Comparison of ENCODE assay signal across 21 mouse cellular contexts in the genomic region with DNA sequence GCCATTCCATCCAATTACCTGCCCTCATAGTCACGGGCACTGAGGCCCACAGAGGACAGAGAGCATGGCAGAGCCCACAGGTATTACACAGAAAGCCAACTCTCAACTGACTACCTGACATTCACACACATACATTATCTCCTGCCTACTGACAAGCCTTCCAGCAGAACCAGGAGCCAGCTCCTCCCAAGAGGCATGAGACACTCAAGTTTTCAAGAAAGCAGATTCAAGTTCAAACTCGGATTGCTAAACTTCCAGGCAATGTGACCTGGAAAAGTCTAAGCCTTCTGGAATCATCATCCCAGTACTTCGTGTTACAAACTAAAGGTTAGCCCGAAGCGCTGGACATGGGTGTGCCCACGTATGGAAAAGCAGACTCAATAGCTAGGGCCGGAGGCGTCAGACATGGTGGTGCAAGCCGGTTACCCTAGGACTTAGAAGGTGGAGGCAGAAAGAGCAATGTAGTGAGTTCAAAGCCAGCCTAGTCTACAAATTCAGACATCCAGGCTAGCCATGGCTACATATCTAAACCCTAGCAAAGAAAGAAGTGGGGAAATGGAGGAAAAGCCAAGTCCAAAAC. TPM values are rescaled to one million over a fixed set of nuclear protein-coding genes. Genes with fewer than 3 reads are reported as not detected.
DNase-seq lines count a peak whose midpoint lies in the region; ATAC-seq and TF ChIP-seq lines count a peak whose summit lies in the region.
"Had no signal": no experiment of that assay in that cellular context is flagged by ENCODE, and none has a peak within 500 bp of the region (broad histone marks: within the 10 kb centered on the region; RNA-seq: fewer than 3 reads in every experiment).

No protein-coding gene starts in this region.

- TF ChIP-seq CTCF in E14TG2a.4 (conservative IDR thresholded peaks at IDR 0.05; ENCODE audit: low read length) = no peak
- TF ChIP-seq CTCF in stomach, postnatal 0 days (IDR thresholded peaks at IDR 0.05; ENCODE audit: low read depth) = no peak

- 89% methylated on average over 9 of the region's 9 CpGs for WGBS in hindbrain, embryonic 14.5 days
- 87% methylated on average over 9 of the region's 9 CpGs for WGBS in hindbrain, embryonic 10.5 days
- WGBS in stomach, postnatal 0 days = 93% methylated on average over 9 of the region's 9 CpGs

- peak; percentile 17 for DNase-seq in cerebellum, adult 9-11 months
- DNase-seq in cerebellum, postnatal 4 days (ENCODE audit: low spot score in 2 of 2) = no peak
- no peak for DNase-seq in hindbrain, embryonic 14.5 days (ENCODE audit: low spot score)
- no peak for DNase-seq in hindbrain, embryonic 10.5 days (ENCODE audit: low spot score)
- peak; percentile 70 for DNase-seq in adipocyte (ENCODE audit: low spot score)
- no peak for DNase-seq in frontal cortex, postnatal 36 days (ENCODE audit: low spot score in 2 of 2)
- no peak for DNase-seq in stomach, postnatal 0 days (ENCODE audit: low spot score)
- DNase-seq: gastrocnemius, postnatal 10 days; heart, postnatal 14 days; kidney, adult 9 months; kidney, postnatal 36 days; thymus, postnatal 25 days had no signal

- no peak for TF ChIP-seq EP300 in stomach, postnatal 0 days (optimal IDR thresholded peaks at IDR 0.05)

- H3K27ac ChIP-seq in hindbrain, embryonic 14.5 days = no peak overlapping the region
- no peak overlapping the region for H3K27ac ChIP-seq in hindbrain, embryonic 10.5 days
- no peak overlapping the region for H3K27ac ChIP-seq in stomach, postnatal 0 days (replicated peaks)
- H3K27ac ChIP-seq: hindbrain, embryonic 12.5 days; limb, embryonic 15.5 days; liver, embryonic 14.5 days; neural tube, embryonic 13.5 days had no signal

- peaks cover 13% of the 10 kb centered on the region for H3K4me1 ChIP-seq in hindbrain, embryonic 14.5 days (replicated peaks; ENCODE audit: control insufficient read depth, insufficient read depth, low read length)
- H3K4me1 ChIP-seq in hindbrain, embryonic 10.5 days (replicated peaks) = peaks cover 34% of the 10 kb centered on the region
- H3K4me1 ChIP-seq in E14TG2a.4 (replicated peaks; ENCODE audit: low read depth, low read length) = peaks cover 51% of the 10 kb centered on the region
- peaks cover 4% of the 10 kb centered on the region for H3K4me1 ChIP-seq in stomach, postnatal 0 days (replicated peaks; ENCODE audit: control insufficient read depth, insufficient read depth)

- no peak for ATAC-seq in hindbrain, embryonic 14.5 days (ENCODE audit: low FRiP score)
- no peak for ATAC-seq in stomach, postnatal 0 days (ENCODE audit: low FRiP score, low TSS enrichment)
- ATAC-seq: activated CD4-positive, CD25-positive, alpha-beta regulatory T cell, adult 4 months had no signal

- peak overlapping the region; percentile 31; the same call in 1 of the 2 replicates for H3K4me3 ChIP-seq in hindbrain, embryonic 14.5 days (replicated peaks; ENCODE audit: low read length)
- no peak overlapping the region for H3K4me3 ChIP-seq in hindbrain, embryonic 10.5 days
- H3K4me3 ChIP-seq in E14TG2a.4 (replicated peaks; ENCODE audit: low read length) = peak overlapping the region; percentile 66; the same call in 1 of the 2 replicates
- no peak overlapping the region for H3K4me3 ChIP-seq in stomach, postnatal 0 days (ENCODE audit: low read depth, low read length)

- peaks cover 35% of the 10 kb centered on the region for H3K27me3 ChIP-seq in hindbrain, embryonic 14.5 days (ENCODE audit: control insufficient read depth, insufficient read depth, low read length)
- peaks cover 83% of the 10 kb centered on the region for H3K27me3 ChIP-seq in hindbrain, embryonic 10.5 days (ENCODE audit: insufficient read depth, poor library complexity, severe bottlenecking)
- peaks cover 73% of the 10 kb centered on the region for H3K27me3 ChIP-seq in E14TG2a.4 (ENCODE audit: insufficient read depth, low read length)
- H3K27me3 ChIP-seq in stomach, postnatal 0 days (ENCODE audit: control insufficient read depth, insufficient read depth, low read length) = no peaks in the 10 kb centered on the region

- no peaks in the 10 kb centered on the region for H3K9me3 ChIP-seq in hindbrain, embryonic 14.5 days (ENCODE audit: control insufficient read depth, low read length)
- H3K9me3 ChIP-seq in hindbrain, embryonic 10.5 days = no peaks in the 10 kb centered on the region
- no peaks in the 10 kb centered on the region for H3K9me3 ChIP-seq in E14TG2a.4 (ENCODE audit: low read length)
- no peaks in the 10 kb centered on the region for H3K9me3 ChIP-seq in stomach, postnatal 0 days (ENCODE audit: control insufficient read depth, low read length)
- H3K9me3 ChIP-seq: heart, embryonic 12.5 days; hindbrain, embryonic 12.5 days; limb, embryonic 15.5 days; neural tube, embryonic 13.5 days had no signal

- no peaks in the 10 kb centered on the region for H3K36me3 ChIP-seq in hindbrain, embryonic 14.5 days (replicated peaks; ENCODE audit: control insufficient read depth, insufficient read depth)
- no peaks in the 10 kb centered on the region for H3K36me3 ChIP-seq in hindbrain, embryonic 10.5 days
- H3K36me3 ChIP-seq in E14TG2a.4 (ENCODE audit: insufficient read depth, low read length) = no peaks in the 10 kb centered on the region
- H3K36me3 ChIP-seq in stomach, postnatal 0 days (ENCODE audit: control insufficient read depth, insufficient read depth, low read length) = no peaks in the 10 kb centered on the region
- H3K36me3 ChIP-seq: heart, embryonic 12.5 days; hindbrain, embryonic 12.5 days; limb, embryonic 15.5 days; neural tube, embryonic 13.5 days had no signal

- H3K9ac ChIP-seq in hindbrain, embryonic 14.5 days = no peak overlapping the region
- no peak overlapping the region for H3K9ac ChIP-seq in stomach, postnatal 0 days (ENCODE audit: low read length)
- H3K9ac ChIP-seq: liver, embryonic 14.5 days; lung, embryonic 14.5 days had no signal

- H3K4me2 ChIP-seq in hindbrain, embryonic 14.5 days (replicated peaks) = no peak overlapping the region; the same call in 1 of the 2 replicates
- no peak overlapping the region for H3K4me2 ChIP-seq in stomach, postnatal 0 days (replicated peaks; ENCODE audit: low read depth)

RNA-seq across cellular contexts. Expression of a gene that starts 26.4 kb away (rescaled TPM):
- polyA plus RNA-seq in hindbrain, embryonic 14.5 days (2014; fragmentation: Nextera tagmentation; extraction: Ambion mirVana) = 33.3 and 41.0 TPM in 2 replicates
- 25.5 and 28.9 TPM in 2 replicates for polyA plus RNA-seq in hindbrain, embryonic 10.5 days (2016; fragmentation: Nextera tagmentation; extraction: Ambion mirVana)
- polyA plus RNA-seq in stomach, postnatal 0 days (2015; fragmentation: Nextera tagmentation; extraction: Ambion mirVana) = 30.6 and 35.6 TPM in 2 replicates

RNA-seq across cellular contexts. Expression of a gene that starts 33.3 kb away (rescaled TPM):
- 11.7 and 13.6 TPM in 2 replicates for polyA plus RNA-seq in hindbrain, embryonic 14.5 days (2014; fragmentation: Nextera tagmentation; extraction: Ambion mirVana)
- 0.12 and 0.52 TPM in 2 replicates for polyA plus RNA-seq in hindbrain, embryonic 10.5 days (2016; fragmentation: Nextera tagmentation; extraction: Ambion mirVana)
- polyA plus RNA-seq in stomach, postnatal 0 days (2015; fragmentation: Nextera tagmentation; extraction: Ambion mirVana) = 11.1 and 13.8 TPM in 2 replicates
- polyA plus RNA-seq: activated CD4-positive, CD25-positive, alpha-beta regulatory T cell, adult 4 months; C2C12 had no signal

RNA-seq across cellular contexts. Expression of a gene that starts 45.3 kb away (rescaled TPM):
- polyA plus RNA-seq in hindbrain, embryonic 14.5 days (2014; fragmentation: Nextera tagmentation; extraction: Ambion mirVana) = 41.0 and 45.0 TPM in 2 replicates
- 409 and 440 TPM in 2 replicates for polyA plus RNA-seq in hindbrain, embryonic 10.5 days (2016; fragmentation: Nextera tagmentation; extraction: Ambion mirVana)
- 58.1 and 79.9 TPM in 2 replicates for polyA plus RNA-seq in stomach, postnatal 0 days (2015; fragmentation: Nextera tagmentation; extraction: Ambion mirVana)

Comparison
In these comparisons a context has a peak if more than half of its experiments do, and no peak if none do; other contexts are left out.
1. DNase-seq: peak in cerebellum, adult 9-11 months (single experiment) and adipocyte (single experiment); none in cerebellum, postnatal 4 days (0 of 2), hindbrain, embryonic 14.5 days (single experiment), hindbrain, embryonic 10.5 days (single experiment), frontal cortex, postnatal 36 days (0 of 2) and stomach, postnatal 0 days (single experiment).
2. H3K4me3 ChIP-seq: peak in hindbrain, embryonic 14.5 days (single experiment) and E14TG2a.4 (single experiment); none in hindbrain, embryonic 10.5 days (single experiment) and stomach, postnatal 0 days (single experiment).